24 mouse cellular contexts compared by ENCODE assay signal in the genomic region with DNA sequence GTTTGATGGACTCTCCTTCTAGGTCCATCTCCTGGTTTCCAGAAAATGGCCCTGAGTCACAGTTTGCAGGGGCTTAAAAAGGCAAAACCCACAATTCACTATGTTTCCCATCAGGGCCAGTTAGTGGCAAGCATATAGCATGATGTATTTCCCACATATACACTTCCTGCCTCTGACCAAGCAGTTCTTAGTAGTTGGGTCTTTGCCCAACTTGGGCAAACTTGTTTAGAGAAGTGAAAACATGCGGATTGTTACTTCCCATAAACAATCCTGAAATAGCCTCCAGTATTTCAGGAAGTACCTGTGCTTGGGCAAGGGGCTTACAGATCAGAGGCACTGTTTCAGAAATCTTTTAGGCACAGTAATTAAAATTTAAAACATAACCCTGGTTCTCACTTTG. TPM values are rescaled to one million over a fixed set of nuclear protein-coding genes. Genes with fewer than 3 reads are reported as not detected.
DNase-seq lines count a peak whose midpoint lies in the region; ATAC-seq and TF ChIP-seq lines count a peak whose summit lies in the region.
"Had no signal": no experiment of that assay in that cellular context is flagged by ENCODE, and none has a peak within 500 bp of the region (broad histone marks: within the 10 kb centered on the region; RNA-seq: fewer than 3 reads in every experiment).

No protein-coding gene starts in this region.

- H3K4me1 ChIP-seq in heart, embryonic 12.5 days (replicated peaks): no peaks in the 10 kb centered on the region
- no peaks in the 10 kb centered on the region for H3K4me1 ChIP-seq in midbrain, postnatal 0 days (ENCODE audit: insufficient read depth, low read length)
- H3K4me1 ChIP-seq: forebrain, embryonic 15.5 days; heart, embryonic 13.5 days; hindbrain, embryonic 12.5 days; limb, embryonic 10.5 days had no signal

- no peak for TF ChIP-seq CTCF in midbrain, postnatal 0 days (IDR thresholded peaks at IDR 0.05)

- no peak overlapping the region for H3K27ac ChIP-seq in heart, embryonic 12.5 days (ENCODE audit: poor library complexity, severe bottlenecking)
- H3K27ac ChIP-seq in midbrain, postnatal 0 days (ENCODE audit: low read depth, low read length): no peak overlapping the region
- H3K27ac ChIP-seq: forebrain, embryonic 15.5 days; gastrocnemius, adult 2 months; heart, embryonic 13.5 days; hindbrain, embryonic 12.5 days; limb, embryonic 10.5 days; stomach, postnatal 0 days had no signal

- H3K36me3 ChIP-seq in heart, embryonic 12.5 days: no peaks in the 10 kb centered on the region
- no peaks in the 10 kb centered on the region for H3K36me3 ChIP-seq in midbrain, postnatal 0 days (ENCODE audit: insufficient read depth, low read length)
- H3K36me3 ChIP-seq: forebrain, embryonic 15.5 days; heart, embryonic 13.5 days; hindbrain, embryonic 12.5 days; limb, embryonic 10.5 days had no signal

- 62% methylated on average over 1 of the region's 1 CpGs for WGBS in heart, embryonic 12.5 days
- WGBS in midbrain, postnatal 0 days: 71% methylated on average over 1 of the region's 1 CpGs

- intact Hi-C loops in left cerebral cortex, postnatal 14 days (cut with DNase I): no loop called here

- H3K4me2 ChIP-seq in heart, embryonic 12.5 days: no peak overlapping the region
- no peak overlapping the region for H3K4me2 ChIP-seq in midbrain, postnatal 0 days (ENCODE audit: low read depth, low read length, poor library complexity, severe bottlenecking)
- H3K4me2 ChIP-seq: forebrain, embryonic 15.5 days; heart, embryonic 13.5 days; hindbrain, embryonic 12.5 days had no signal

- DNase-seq in heart, adult 11 months: peak; percentile 89
- peak; percentile 2 to 5 for DNase-seq in left cerebral cortex, postnatal 14 days (ENCODE audit: low spot score in 2 of 2)
- DNase-seq in left cerebral cortex, adult 8-10 months (ENCODE audit: low spot score in 2 of 2): no peak
- peak; percentile 23 for DNase-seq in brain, adult 2 months (ENCODE audit: low read depth, low spot score)
- no peak for DNase-seq in midbrain, postnatal 0 days (ENCODE audit: low spot score)
- DNase-seq in testis, postnatal 10 days (ENCODE audit: low spot score): no peak
- DNase-seq: cerebellum, adult 11 months; embryo, embryonic 11 days; gastrocnemius, adult 2 months; right cerebral cortex, adult 18-20 months had no signal

- no peak overlapping the region for H3K9ac ChIP-seq in heart, embryonic 12.5 days
- no peak overlapping the region for H3K9ac ChIP-seq in midbrain, postnatal 0 days (replicated peaks; ENCODE audit: low read length, poor library complexity, severe bottlenecking)
- H3K9ac ChIP-seq: forebrain, embryonic 15.5 days; heart, embryonic 13.5 days; hindbrain, embryonic 12.5 days had no signal

- no peak overlapping the region for H3K4me3 ChIP-seq in heart, embryonic 12.5 days
- no peak overlapping the region for H3K4me3 ChIP-seq in midbrain, postnatal 0 days (ENCODE audit: low read depth, low read length)
- H3K4me3 ChIP-seq: forebrain, embryonic 15.5 days; gastrocnemius, adult 2 months; heart, embryonic 13.5 days; hindbrain, embryonic 12.5 days; limb, embryonic 10.5 days; myocyte had no signal

- H3K27me3 ChIP-seq in heart, embryonic 12.5 days (replicated peaks): no peaks in the 10 kb centered on the region
- H3K27me3 ChIP-seq in midbrain, postnatal 0 days (ENCODE audit: insufficient read depth, low read length): no peaks in the 10 kb centered on the region
- H3K27me3 ChIP-seq: forebrain, embryonic 15.5 days; heart, embryonic 13.5 days; hindbrain, embryonic 12.5 days had no signal

- 0 out of 2 replicates have a peak, but pooled peaks cover 2% of the 10 kb centered on the region for H3K9me3 ChIP-seq in heart, embryonic 12.5 days (replicated peaks)
- no peaks in the 10 kb centered on the region for H3K9me3 ChIP-seq in midbrain, postnatal 0 days (ENCODE audit: low read length)
- H3K9me3 ChIP-seq: forebrain, embryonic 15.5 days; heart, embryonic 13.5 days; hindbrain, embryonic 12.5 days; limb, embryonic 10.5 days had no signal

- ATAC-seq in heart, embryonic 12.5 days (ENCODE audit: insufficient number of reproducible peaks, low FRiP score): no peak
- ATAC-seq in megakaryocyte, adult 5-6 weeks (ENCODE audit: poor library complexity, severe bottlenecking): peak; percentile 86
- ATAC-seq in midbrain, postnatal 0 days (ENCODE audit: low FRiP score): no peak
- ATAC-seq: activated CD4-positive, CD25-positive, alpha-beta regulatory T cell, adult 4 months; forebrain, embryonic 15.5 days had no signal

RNA-seq across cellular contexts. Expression of a gene that starts 13.1 kb away (rescaled TPM):
- polyA plus RNA-seq in heart, embryonic 12.5 days (2016; fragmentation: Nextera tagmentation; extraction: Ambion mirVana): not detected in 2 replicates
- total RNA-seq in left cerebral cortex, postnatal 14 days (2021): not detected
- total RNA-seq in left cerebral cortex, adult 8-10 months (2022): not detected
- total RNA-seq in megakaryocyte, adult 5-6 weeks (2015): not detected in 2 replicates
- total RNA-seq in megakaryocyte, adult 5-6 weeks (2017): 1.1 TPM in 1 of 2 replicates, not detected in the other
- not detected in 2 replicates for total RNA-seq in midbrain, postnatal 0 days (2014; rRNA removed)
- not detected in 2 replicates for polyA plus RNA-seq in midbrain, postnatal 0 days (2015; fragmentation: Nextera tagmentation; extraction: Ambion mirVana)
- total RNA-seq: adrenal gland, postnatal 4 days; gastrocnemius, adult 2 months; layer of hippocampus, postnatal 14 days had no signal
- polyA plus RNA-seq: activated CD4-positive, CD25-positive, alpha-beta regulatory T cell, adult 4 months; forebrain, embryonic 15.5 days; heart, embryonic 13.5 days; hindbrain, embryonic 12.5 days; intestine, embryonic 14.5 days; kidney, embryonic 16.5 days; limb, embryonic 10.5 days; liver, embryonic 16.5 days; myocyte; stomach, postnatal 0 days had no signal

RNA-seq across cellular contexts. Expression of a gene that starts 50.6 kb away (rescaled TPM):
- polyA plus RNA-seq in heart, embryonic 12.5 days (2016; fragmentation: Nextera tagmentation; extraction: Ambion mirVana): not detected in 2 replicates
- total RNA-seq in left cerebral cortex, postnatal 14 days (2021): not detected
- not detected for total RNA-seq in left cerebral cortex, adult 8-10 months (2022)
- not detected in 2 replicates for total RNA-seq in megakaryocyte, adult 5-6 weeks (2015)
- total RNA-seq in megakaryocyte, adult 5-6 weeks (2017): not detected in 2 replicates
- not detected in 2 replicates for total RNA-seq in midbrain, postnatal 0 days (2014; rRNA removed)
- polyA plus RNA-seq in midbrain, postnatal 0 days (2015; fragmentation: Nextera tagmentation; extraction: Ambion mirVana): 0.07 and 0.11 TPM in 2 replicates
- total RNA-seq: adrenal gland, postnatal 4 days; gastrocnemius, adult 2 months; layer of hippocampus, postnatal 14 days had no signal
- polyA plus RNA-seq: activated CD4-positive, CD25-positive, alpha-beta regulatory T cell, adult 4 months; forebrain, embryonic 15.5 days; heart, embryonic 13.5 days; hindbrain, embryonic 12.5 days; kidney, embryonic 16.5 days; limb, embryonic 10.5 days had no signal

Comparison
In these comparisons a context has a peak if more than half of its experiments do, and no peak if none do; other contexts are left out.
1. DNase-seq: peak in heart, adult 11 months (single experiment), left cerebral cortex, postnatal 14 days (2 of 2) and brain, adult 2 months (single experiment); none in left cerebral cortex, adult 8-10 months (0 of 2), midbrain, postnatal 0 days (single experiment) and testis, postnatal 10 days (single experiment).